Mouse (Mus musculus) embryonic stem cell, embryonic (primary cell): ENCODE results near the gene Ipmk.

Experiments used
- CTCF ChIA-PET, 4 experiments: fragments of 300-600 bp in 2 of 4; fragments of 350-600 bp in 2 of 4; sonication (Branson Sonifier 250); formaldehyde crosslinking; loops; one replicate each; lab custom pipeline; 2022; ENCODE audit warnings: inconsistent platforms in 2 of 4; lab: Charles Lee
- POLR2A ChIA-PET, 4 experiments: fragments of 300-600 bp in 2 of 4; fragments of 350-600 bp in 2 of 4; sonication (Branson Sonifier 250); formaldehyde crosslinking; loops; one replicate each; lab custom pipeline; 2022; ENCODE audit warnings: antibody characterized with exemption in 4 of 4, inconsistent platforms in 1 of 4; lab: Charles Lee

The Ipmk gene

DNA sequence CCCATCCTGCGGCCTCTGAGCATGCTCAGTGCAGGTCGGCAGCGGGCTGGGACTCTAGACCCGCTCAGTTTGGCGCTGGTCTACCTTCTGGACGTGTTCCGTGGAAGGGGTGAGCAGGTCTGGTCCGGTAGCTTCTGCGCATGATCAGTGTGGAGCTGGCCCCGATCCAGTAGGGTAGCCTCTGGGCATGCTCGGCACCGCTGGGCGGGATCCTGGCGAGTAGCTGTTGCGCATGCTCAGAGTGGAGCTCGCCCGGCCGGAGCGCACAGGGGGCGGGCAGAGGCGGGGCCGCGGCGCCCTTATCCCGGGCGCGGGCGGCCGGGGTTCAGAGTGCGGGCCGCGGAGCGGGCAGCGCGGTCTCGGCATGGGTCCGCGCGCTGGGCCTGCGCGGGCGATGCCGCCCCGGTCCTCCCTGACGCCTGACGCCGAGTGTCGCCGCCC is at the start of gene Ipmk:
Gene Ipmk (plus strand): TSS at position 255 of the 441 bp plus-strand sequence.
- POLR2A ChIA-PET = interaction anchor here (0.5 to 4.8 kb wide), 51 partner anchors 8 to 1125 kb away, joined by 3 to 40 read pairs (median 4); partner anchors contain the start of gene Ube2d1 (in 1 of the 4)
- CTCF ChIA-PET = interaction anchor here in 2 of 4 experiments (1.0 to 1.8 kb wide), 4 partner anchors 15 to 121 kb away, joined by 3 to 6 read pairs (median 4); no protein-coding TSS in a partner anchor

GRCm38 (mm10) chr10:71300161-71300560 is 47.4 kb upstream of the Ipmk start:
- CTCF ChIA-PET = interaction anchor here in 2 of 4 experiments (0.6 to 1.0 kb wide), 3 partner anchors 26 to 1728 kb away, joined by 3 to 4 read pairs (median 3); no protein-coding TSS in a partner anchor
- POLR2A ChIA-PET = interaction anchor here in 2 of 4 experiments (0.6 to 1.1 kb wide), 2 partner anchors 14 to 17 kb away, joined by 3 read pairs; no protein-coding TSS in a partner anchor

DNA sequence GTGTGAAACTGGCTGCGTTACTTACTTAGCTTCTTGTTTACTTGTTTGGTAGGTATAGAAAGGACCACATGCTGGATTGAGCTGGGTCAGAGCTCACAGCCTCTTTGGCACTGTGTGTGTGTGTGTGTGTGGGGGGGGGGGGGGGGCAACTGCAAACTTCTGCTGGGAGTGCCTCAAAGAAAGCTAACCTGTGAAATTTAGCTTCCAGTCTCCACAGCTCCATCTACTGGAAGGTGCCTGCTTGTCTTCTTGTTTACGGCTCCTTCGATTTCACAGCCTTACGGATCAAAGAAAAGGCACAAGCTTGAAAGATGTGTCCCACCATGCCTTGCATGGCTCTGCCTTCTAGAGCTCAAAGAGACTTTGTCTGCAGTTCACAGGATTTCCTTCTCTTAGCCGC is 45.1 kb upstream of the Ipmk start:
- ChIA-PET POLR2A (interaction anchor here in 2 of 4 experiments (0.7 to 1.3 kb wide), 7 partner anchors 11 to 180 kb away, joined by 3 to 4 read pairs (median 3); no protein-coding TSS in a partner anchor), CTCF (interaction anchor here (0.5 to 1.5 kb wide), 41 partner anchors 9 to 1510 kb away, joined by 3 to 18 read pairs (median 3); no protein-coding TSS in a partner anchor)

DNA sequence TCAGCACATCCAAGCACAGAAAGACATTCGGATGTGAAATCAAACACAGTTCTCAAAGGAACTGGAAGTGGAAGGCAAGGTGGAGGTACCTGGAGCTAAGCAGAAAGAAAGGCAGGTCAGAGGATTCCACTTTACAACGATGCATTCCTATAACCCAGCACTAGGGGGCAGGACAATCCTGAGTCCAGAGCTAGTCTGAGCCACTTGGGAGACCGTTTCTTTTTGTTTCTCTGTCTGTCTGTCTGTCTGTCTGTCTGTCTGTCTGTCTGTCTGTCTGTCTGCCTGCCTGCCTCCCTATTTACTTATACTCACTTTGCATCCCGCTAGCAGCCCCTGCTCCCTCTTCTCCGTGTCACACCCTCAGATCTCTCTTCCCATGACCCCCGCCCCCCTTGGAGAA is 41.4 kb upstream of the Ipmk start:
- CTCF ChIA-PET = interaction anchor here (0.6 to 1.9 kb wide), 35 partner anchors 9 to 1434 kb away, joined by 3 to 12 read pairs (median 4); partner anchors contain the start of genes Ube2d1 (in 2 of the 4) and Cisd1 (in 1 of the 4)
- POLR2A ChIA-PET = interaction anchor here in 3 of 4 experiments (0.5 to 1.4 kb wide), 7 partner anchors 11 to 97 kb away, joined by 3 to 4 read pairs (median 3); partner anchors contain the start of gene Cisd1 (in 1 of the 3)

DNA sequence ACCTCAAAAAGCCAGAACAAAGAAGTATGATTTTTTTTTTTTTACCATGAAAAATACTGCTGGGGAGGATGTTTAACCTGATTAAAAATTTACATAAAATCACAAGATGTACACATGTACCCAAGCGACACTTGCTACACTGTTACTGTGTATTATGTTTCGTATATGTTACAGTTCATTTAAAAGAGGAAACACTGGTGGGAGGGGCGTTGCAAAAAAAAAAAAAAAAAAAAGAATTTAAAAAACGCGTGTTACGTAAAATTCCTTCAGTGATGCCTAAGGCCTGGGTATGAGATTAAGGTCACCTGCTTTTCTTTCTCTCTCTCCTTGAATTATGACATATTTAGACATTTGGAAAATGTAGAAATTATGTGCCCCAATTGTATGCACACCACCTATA is 40.8 kb upstream of the Ipmk start:
- ChIA-PET CTCF (interaction anchor here (0.6 to 1.9 kb wide), 29 partner anchors 10 to 729 kb away, joined by 3 to 12 read pairs (median 4); partner anchors contain the start of genes Ube2d1 (in 2 of the 4) and Cisd1 (in 1 of the 4)), POLR2A (interaction anchor here in 3 of 4 experiments (0.7 to 1.4 kb wide), 6 partner anchors 12 to 96 kb away, joined by 3 to 4 read pairs (median 3); partner anchors contain the start of gene Cisd1 (in 1 of the 3))

GRCm38 (mm10) chr10:71308199-71308598 is 39.4 kb upstream of the Ipmk start:
- CTCF ChIA-PET = interaction anchor here in 1 of 4 experiments (0.7 kb wide), 1 partner anchor 33 kb away, joined by 3 read pairs; no protein-coding TSS in a partner anchor

GRCm38 (mm10) chr10:71310288-71310687 is 37.3 kb upstream of the Ipmk start:
- CTCF ChIA-PET = interaction anchor here in 1 of 4 experiments (1.3 kb wide), 1 partner anchor 8 kb away, joined by 4 read pairs; no protein-coding TSS in a partner anchor
- POLR2A ChIA-PET = interaction anchor here in 2 of 4 experiments (0.7 to 1.3 kb wide), 7 partner anchors 12 to 84 kb away, joined by 3 to 5 read pairs (median 3); partner anchors contain the start of gene Ipmk (in 1 of the 2)

More at GRCm38 (mm10) chr10:71308199-71308598, 39.4 kb upstream of the Ipmk start:
- POLR2A ChIA-PET = interaction anchor here in 2 of 4 experiments (0.6 to 1.1 kb wide), 2 partner anchors 104 to 559 kb away, joined by 3 to 4 read pairs; no protein-coding TSS in a partner anchor

DNA sequence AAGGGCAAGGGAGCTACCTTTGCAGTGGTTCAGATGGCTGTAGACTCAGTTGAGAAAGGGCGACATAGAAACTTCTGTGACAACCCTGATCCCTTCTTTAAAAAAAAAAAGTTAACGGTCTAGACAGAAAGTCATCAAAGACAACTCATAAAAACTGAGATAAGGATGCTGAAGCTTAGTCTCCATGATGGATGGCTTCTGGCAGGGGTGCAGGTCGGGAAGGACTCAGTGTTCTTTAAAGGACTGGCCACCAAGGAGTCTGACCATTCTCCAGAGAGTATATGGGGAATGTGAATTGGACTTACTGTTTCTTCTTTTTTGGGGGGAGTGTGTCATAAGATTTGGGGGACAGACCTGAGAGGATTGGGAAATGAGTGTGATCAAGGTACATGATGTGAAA is 33.0 kb upstream of the Ipmk start:
- POLR2A ChIA-PET = no interaction called here
- CTCF ChIA-PET = no interaction called here

- POLR2A ChIA-PET = no interaction called here
- CTCF ChIA-PET = interaction anchor here in 1 of 4 experiments (1.3 to 1.6 kb wide), 2 partner anchors 10 to 14 kb away, joined by 3 to 4 read pairs; no protein-coding TSS in a partner anchor
Measured at GRCm38 (mm10) chr10:71316056-71316455, 31.5 kb upstream of the Ipmk start.

GRCm38 (mm10) chr10:71316497-71316896 is 31.1 kb upstream of the Ipmk start:
- POLR2A ChIA-PET = interaction anchor here in 1 of 4 experiments (0.7 kb wide), 1 partner anchor 941 kb away, joined by 4 read pairs; no protein-coding TSS in a partner anchor
- CTCF ChIA-PET = interaction anchor here in 1 of 4 experiments (1.3 to 1.6 kb wide), 2 partner anchors 11 to 14 kb away, joined by 3 to 4 read pairs; no protein-coding TSS in a partner anchor

DNA sequence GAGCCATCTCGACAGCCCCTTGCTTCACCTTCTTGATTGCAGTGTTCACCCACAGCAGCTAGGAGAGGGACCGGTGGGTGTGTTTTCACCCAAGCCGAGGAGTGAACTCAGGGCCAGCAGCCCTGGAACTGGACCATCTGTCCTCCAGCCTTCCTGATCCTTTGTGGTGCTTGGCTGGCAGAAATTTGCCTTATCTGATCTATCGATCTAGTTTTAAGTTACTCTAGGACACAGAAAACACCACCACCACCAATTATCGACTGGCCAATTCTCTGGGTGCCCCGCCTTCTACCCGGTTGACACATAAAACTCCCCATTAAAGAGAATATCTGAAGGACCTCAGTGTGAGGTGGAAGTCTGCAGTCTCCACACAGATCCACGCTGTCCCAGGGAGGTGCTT is 23.9 kb upstream of the Ipmk start:
- POLR2A ChIA-PET = interaction anchor here in 1 of 4 experiments (1.2 to 1.5 kb wide), 2 partner anchors 18 to 23 kb away, joined by 3 read pairs; partner anchors contain the start of gene Ipmk
- CTCF ChIA-PET = interaction anchor here in 3 of 4 experiments (0.6 to 1.6 kb wide), 8 partner anchors 17 to 864 kb away, joined by 3 to 5 read pairs (median 3); no protein-coding TSS in a partner anchor

- ChIA-PET CTCF (interaction anchor here (0.5 to 2.5 kb wide), 58 partner anchors 8 to 222 kb away, joined by 3 to 16 read pairs (median 4); partner anchors contain the start of genes Cisd1 (in 1 of the 4) and Ipmk (in 1 of the 4)), POLR2A (interaction anchor here (0.6 to 1.9 kb wide), 16 partner anchors 10 to 1155 kb away, joined by 3 to 10 read pairs (median 4); partner anchors contain the start of genes Ipmk (in 2 of the 4) and Cisd1 (in 1 of the 4))
Measured at GRCm38 (mm10) chr10:71326123-71326522, 21.4 kb upstream of the Ipmk start.

- ChIA-PET POLR2A (interaction anchor here in 3 of 4 experiments (0.6 to 1.6 kb wide), 13 partner anchors 9 to 1155 kb away, joined by 3 to 10 read pairs (median 4); partner anchors contain the start of genes Ipmk (in 2 of the 3) and Cisd1 (in 1 of the 3)), CTCF (interaction anchor here (0.5 to 2.5 kb wide), 58 partner anchors 9 to 396 kb away, joined by 3 to 16 read pairs (median 4); partner anchors contain the start of genes Cisd1 (in 1 of the 4) and Ipmk (in 1 of the 4))
Measured at GRCm38 (mm10) chr10:71326789-71327188, 20.8 kb upstream of the Ipmk start.

DNA sequence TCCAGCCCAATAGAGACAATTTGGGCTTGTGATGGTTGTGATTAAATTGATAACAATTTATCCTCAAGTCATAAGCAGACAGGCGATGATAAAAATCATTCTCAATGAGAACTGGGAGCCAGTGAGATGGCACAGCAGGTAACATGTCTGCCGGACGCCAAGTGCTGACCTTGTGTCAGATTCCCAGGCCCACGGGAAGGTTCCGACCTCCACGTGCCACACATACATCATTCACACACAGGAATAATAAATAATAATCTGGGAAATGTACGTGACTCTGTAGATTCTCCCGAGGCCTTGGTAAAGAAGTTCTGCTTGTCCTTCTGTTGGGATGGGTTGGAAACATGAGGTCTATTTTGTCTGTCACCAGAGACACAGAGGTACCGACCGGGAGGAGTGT is 20.2 kb upstream of the Ipmk start:
- ChIA-PET POLR2A (interaction anchor here in 3 of 4 experiments (1.0 to 1.6 kb wide), 8 partner anchors 15 to 101 kb away, joined by 3 to 10 read pairs (median 6); partner anchors contain the start of genes Ipmk (in 2 of the 3) and Cisd1 (in 1 of the 3)), CTCF (interaction anchor here (0.5 to 2.5 kb wide), 21 partner anchors 11 to 396 kb away, joined by 3 to 16 read pairs (median 5); partner anchors contain the start of gene Cisd1 (in 1 of the 4))

GRCm38 (mm10) chr10:71328382-71328781 is 19.2 kb upstream of the Ipmk start:
- ChIA-PET POLR2A (interaction anchor here in 2 of 4 experiments (1.0 to 1.6 kb wide), 3 partner anchors 12 to 19 kb away, joined by 3 to 4 read pairs (median 3); partner anchors contain the start of genes Cisd1 (in 1 of the 2) and Ipmk (in 1 of the 2)), CTCF (interaction anchor here (0.6 to 1.1 kb wide), 5 partner anchors 11 to 73 kb away, joined by 3 read pairs; no protein-coding TSS in a partner anchor)

- ChIA-PET CTCF (interaction anchor here in 3 of 4 experiments (0.7 to 1.1 kb wide), 5 partner anchors 10 to 73 kb away, joined by 3 read pairs; no protein-coding TSS in a partner anchor), POLR2A (interaction anchor here in 3 of 4 experiments (1.0 to 1.6 kb wide), 4 partner anchors 11 to 19 kb away, joined by 3 to 4 read pairs (median 4); partner anchors contain the start of genes Ipmk (in 2 of the 3) and Cisd1 (in 1 of the 3))
Measured at GRCm38 (mm10) chr10:71328870-71329269, 18.7 kb upstream of the Ipmk start.

- ChIA-PET POLR2A (interaction anchor here in 3 of 4 experiments (0.6 to 1.6 kb wide), 4 partner anchors 18 to 70 kb away, joined by 3 to 4 read pairs (median 4); partner anchors contain the start of gene Ipmk (in 2 of the 3)), CTCF (interaction anchor here in 2 of 4 experiments (0.9 to 1.1 kb wide), 2 partner anchors 27 to 72 kb away, joined by 3 read pairs; no protein-coding TSS in a partner anchor)
Measured at GRCm38 (mm10) chr10:71329295-71329694, 18.3 kb upstream of the Ipmk start.
